Mouse (Mus musculus): ENCODE results near the gene Mtln. TPM values are rescaled to one million over a fixed set of nuclear protein-coding genes. Genes with fewer than 3 reads are reported as not detected.

The Mtln gene
- polyA plus RNA-seq, 1 experiment from 2014 or later = 23.3 TPM

DNA sequence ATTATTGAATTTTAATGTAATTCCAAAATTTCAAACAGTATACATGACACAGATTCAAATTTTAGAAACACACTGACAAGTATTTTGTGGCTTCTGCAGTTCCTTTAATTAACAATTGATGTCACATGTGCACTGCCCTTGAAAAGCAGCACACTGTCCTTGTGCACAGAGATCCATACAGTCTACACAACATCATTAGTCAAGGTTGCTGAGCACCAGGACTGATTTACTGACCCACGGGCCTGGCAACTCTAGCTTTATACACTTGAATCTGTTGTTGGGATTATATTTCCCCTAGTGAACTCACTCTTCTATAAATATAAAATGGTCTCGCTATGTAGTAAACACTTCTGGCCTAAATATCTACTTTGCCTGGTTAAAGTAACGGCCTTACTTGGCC is 17.3 kb downstream of the Mtln start:
- Histone ChIP-seq H3K27me3 (ENCODE audit: insufficient read depth, poor library complexity, severe bottlenecking) (no peaks in the 10 kb centered on the region), H3K36me3 (peaks cover 78% of the 10 kb centered on the region), H3K27ac (no peak overlapping the region), H3K4me3 (no peak overlapping the region), H3K9me3 (no peaks in the 10 kb centered on the region), H3K4me1 (replicated peaks) (peaks cover 12% of the 10 kb centered on the region)
- WGBS = 86% methylated on average over 3 of the region's 3 CpGs
- no peak for DNase-seq (ENCODE audit: low spot score)

DNA sequence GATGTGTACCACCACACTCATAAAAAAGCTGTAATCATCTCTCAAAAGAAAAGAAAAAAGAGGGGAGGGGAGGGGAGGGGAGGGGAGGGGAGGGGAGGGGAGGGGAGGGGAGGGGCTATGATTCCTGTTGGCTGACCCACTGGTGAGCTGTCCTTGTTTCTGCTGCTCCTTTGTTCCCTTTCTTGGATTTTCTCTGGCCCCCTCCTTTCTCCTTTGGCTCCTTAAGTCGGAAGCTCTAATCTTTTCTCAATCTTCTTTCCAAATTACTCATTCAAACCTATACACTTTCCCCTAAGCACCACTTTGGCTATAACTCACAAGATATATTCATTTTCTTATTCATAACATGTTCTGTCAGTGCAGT is 17.7 kb downstream of the Mtln start:
- Histone ChIP-seq H3K4me1 (replicated peaks) (peaks cover 12% of the 10 kb centered on the region), H3K9me3 (no peaks in the 10 kb centered on the region), H3K27ac (peak overlapping the region; percentile 71), H3K36me3 (peaks cover 79% of the 10 kb centered on the region), H3K27me3 (ENCODE audit: insufficient read depth, poor library complexity, severe bottlenecking) (no peaks in the 10 kb centered on the region), H3K4me3 (no peak overlapping the region)
- no peak for DNase-seq (ENCODE audit: low spot score)
- WGBS = 37% methylated on average over 1 of the region's 1 CpGs

DNA sequence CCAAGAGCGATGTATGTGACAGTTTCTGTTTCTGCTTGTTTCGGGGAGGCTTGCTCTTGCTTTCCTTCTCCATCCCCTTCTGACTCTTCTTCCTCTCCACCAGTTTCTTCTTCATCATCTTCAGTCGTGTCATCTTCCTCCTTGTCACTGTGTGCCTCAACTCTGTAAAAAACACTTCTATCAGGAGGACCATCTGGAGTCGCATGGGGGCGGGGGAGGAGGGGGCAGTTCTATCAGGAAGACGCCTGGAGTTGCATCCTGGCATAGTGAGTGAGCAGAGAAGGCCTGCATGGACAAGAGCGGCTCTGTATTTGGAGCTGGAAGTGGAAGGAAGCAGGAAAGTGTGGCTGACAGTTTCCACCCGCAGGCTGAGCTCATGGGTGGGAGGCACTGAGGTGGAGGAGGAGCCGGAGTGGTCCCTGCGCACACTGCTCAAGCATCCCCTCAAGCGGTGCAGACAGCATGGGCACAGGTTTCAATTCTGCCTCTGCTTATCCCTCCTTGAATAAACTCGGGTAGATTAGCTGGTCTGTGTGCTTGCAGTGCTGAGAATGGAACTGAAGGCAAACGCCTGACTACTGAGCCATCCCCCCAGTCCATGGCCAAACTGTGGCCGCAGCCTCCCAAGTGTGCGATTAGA is 18.2 kb downstream of the Mtln start:
- WGBS = 58% methylated on average over 15 of the region's 15 CpGs
- Histone ChIP-seq H3K27ac (peak overlapping the region; percentile 71), H3K4me3 (no peak overlapping the region), H3K36me3 (peaks cover 79% of the 10 kb centered on the region), H3K27me3 (ENCODE audit: insufficient read depth, poor library complexity, severe bottlenecking) (no peaks in the 10 kb centered on the region), H3K9me3 (no peaks in the 10 kb centered on the region), H3K4me1 (replicated peaks) (peaks cover 12% of the 10 kb centered on the region)
- no peak for DNase-seq (ENCODE audit: low spot score)

DNA sequence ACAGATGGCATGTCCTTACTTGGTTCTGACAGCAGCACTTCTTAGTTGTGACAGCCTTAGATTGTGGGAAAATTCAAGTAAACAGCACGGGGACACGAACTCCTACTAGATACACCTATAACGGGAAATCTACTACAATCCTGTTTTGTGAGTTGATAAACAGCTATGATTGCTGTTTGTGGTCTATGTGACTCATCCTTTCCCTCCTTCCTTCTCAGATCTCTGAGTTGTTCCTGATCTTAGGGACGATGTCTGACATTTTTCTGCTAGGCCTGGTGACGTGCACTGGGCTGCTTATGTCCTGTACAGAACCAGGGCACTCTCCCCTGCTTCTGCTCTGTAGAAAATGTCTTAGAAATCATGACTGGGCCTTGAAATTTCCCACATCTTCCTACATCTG is 30.7 kb downstream of the Mtln start:
- H3K36me3 ChIP-seq = peaks cover 91% of the 10 kb centered on the region

DNA sequence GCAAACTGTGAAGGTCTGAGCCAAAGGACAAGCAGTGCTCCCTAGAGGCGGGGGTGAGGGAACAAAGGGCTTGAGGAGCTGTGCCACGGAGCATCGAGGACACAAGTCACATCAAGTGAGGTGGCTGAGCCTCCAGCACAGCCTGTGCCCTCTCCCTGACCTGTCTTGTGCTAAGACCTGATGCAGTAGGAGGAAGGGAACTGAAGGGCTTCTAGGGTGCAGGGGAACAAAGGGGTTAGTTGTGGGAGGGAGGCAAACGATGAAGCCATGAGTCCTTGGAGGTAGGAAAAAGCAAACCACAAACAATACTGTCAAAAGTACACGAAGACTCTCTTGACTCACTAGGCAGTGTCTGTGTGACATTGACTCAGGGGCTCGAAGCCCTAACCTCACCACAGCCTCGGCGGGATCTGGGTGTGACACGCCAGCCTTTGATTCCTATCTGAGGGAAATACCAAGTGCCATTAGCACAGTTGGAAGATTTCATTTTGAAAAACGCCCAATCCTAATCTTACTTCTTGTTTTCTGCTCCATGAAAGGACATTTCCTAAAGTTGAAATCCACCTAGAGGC is 31.8 kb downstream of the Mtln start:
- 82% methylated on average over 10 of the region's 10 CpGs for WGBS

More for the DNA sequence above, 30.7 kb downstream of the Mtln start:
- Histone ChIP-seq H3K9me3 (no peaks in the 10 kb centered on the region), H3K27me3 (ENCODE audit: insufficient read depth, poor library complexity, severe bottlenecking) (no peaks in the 10 kb centered on the region), H3K4me3 (no peak overlapping the region), H3K27ac (no peak overlapping the region), H3K4me1 (replicated peaks) (no peaks in the 10 kb centered on the region; the same call in 1 of the 2 replicates)
- DNase-seq (ENCODE audit: low spot score) = no peak
- WGBS = 92% methylated on average over 5 of the region's 5 CpGs

DNA sequence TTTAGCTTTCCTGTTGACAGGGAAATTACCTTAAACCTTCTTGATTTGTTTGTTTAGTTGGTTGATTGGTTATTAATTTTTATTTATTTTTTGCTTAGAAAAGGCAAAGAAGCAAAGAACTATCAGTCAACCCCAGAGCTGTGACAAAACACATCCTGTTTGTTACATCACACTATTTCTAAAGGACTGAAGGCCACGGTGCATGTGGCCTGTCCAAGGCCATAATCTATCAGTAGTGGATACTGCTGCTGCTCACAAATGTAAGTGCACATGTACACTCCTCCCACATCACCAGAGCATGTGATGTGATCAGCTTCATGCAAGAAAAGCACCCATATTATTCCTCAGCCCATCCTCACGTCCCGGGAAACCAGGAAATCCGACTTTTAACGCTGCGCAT is 32.3 kb downstream of the Mtln start:
- Histone ChIP-seq H3K4me1 (replicated peaks) (no peaks in the 10 kb centered on the region; the same call in 1 of the 2 replicates), H3K27ac (no peak overlapping the region), H3K9me3 (no peaks in the 10 kb centered on the region), H3K4me3 (no peak overlapping the region), H3K27me3 (ENCODE audit: insufficient read depth, poor library complexity, severe bottlenecking) (no peaks in the 10 kb centered on the region), H3K36me3 (peaks cover 94% of the 10 kb centered on the region)
- no peak for DNase-seq (ENCODE audit: low spot score)
- WGBS = 95% methylated on average over 6 of the region's 6 CpGs

More for the DNA sequence above, 31.8 kb downstream of the Mtln start:
- H3K27me3 ChIP-seq (ENCODE audit: insufficient read depth, poor library complexity, severe bottlenecking) = no peaks in the 10 kb centered on the region
- no peak overlapping the region for H3K27ac ChIP-seq
- H3K4me1 ChIP-seq (replicated peaks) = no peaks in the 10 kb centered on the region; the same call in 1 of the 2 replicates
- no peak overlapping the region for H3K4me3 ChIP-seq
- H3K36me3 ChIP-seq = peaks cover 94% of the 10 kb centered on the region
- H3K9me3 ChIP-seq = no peaks in the 10 kb centered on the region
- DNase-seq (ENCODE audit: low spot score) = no peak

DNA sequence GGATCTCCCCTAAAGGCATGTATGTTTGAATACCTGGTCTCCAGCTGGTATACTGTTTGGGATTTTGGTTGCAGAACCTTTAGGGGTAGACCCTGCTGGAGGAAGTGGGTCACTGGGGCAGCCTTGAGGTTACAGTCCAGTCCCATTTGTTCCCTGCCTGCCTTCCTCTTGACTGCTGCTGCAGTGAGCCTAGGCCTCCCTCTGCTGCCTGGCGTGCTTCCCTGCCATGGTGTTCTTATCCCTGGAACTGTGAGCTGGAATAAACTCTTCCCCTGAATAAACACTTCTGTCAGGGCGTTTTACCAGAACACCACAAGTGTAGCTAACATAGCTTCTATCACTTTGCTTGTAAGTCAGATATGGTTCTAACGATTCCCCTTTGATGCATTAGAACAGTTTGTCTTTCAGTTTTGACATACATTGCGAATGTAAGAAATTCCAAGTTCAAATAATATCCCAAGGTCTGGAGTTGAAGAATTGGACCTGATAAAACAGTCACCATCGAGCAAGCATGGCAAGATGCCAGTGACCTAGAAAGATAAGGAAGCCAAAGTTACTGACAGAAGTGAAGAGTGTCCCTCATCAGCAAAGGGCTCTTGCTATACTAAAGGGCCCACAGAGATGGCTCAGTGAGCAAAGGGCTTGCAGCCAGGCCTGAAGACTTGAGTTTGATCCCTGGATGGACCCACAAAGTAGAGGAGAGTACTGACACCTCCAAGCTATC is 33.0 kb downstream of the Mtln start:
- Histone ChIP-seq H3K36me3 (peaks cover 93% of the 10 kb centered on the region), H3K4me3 (no peak overlapping the region), H3K9me3 (no peaks in the 10 kb centered on the region), H3K4me1 (replicated peaks) (no peaks in the 10 kb centered on the region; the same call in 1 of the 2 replicates), H3K27ac (no peak overlapping the region), H3K27me3 (ENCODE audit: insufficient read depth, poor library complexity, severe bottlenecking) (no peaks in the 10 kb centered on the region)
- DNase-seq (ENCODE audit: low spot score) = no peak
- 87% methylated on average over 5 of the region's 5 CpGs for WGBS

DNA sequence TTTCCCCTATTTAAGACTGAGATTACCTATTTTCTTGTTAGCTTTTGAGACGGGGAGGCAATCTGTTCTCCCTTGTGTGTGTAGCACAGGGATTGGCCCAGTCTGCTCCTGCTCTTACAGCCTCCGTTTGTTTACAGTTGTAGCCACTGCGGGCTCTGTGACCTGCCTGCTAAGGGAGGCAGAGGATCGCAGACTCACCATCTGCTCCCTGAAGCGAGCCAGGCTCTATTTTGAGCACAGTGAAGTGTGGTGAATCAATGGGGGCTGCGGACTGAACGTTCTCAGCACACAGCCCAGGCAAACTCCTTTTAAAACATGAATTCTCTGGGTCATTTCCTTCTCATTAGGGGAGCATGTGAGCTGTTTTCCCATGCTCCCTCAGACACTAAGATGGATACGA is 35.1 kb downstream of the Mtln start:
- no peak overlapping the region for H3K4me3 ChIP-seq
- no peaks in the 10 kb centered on the region for H3K27me3 ChIP-seq (ENCODE audit: insufficient read depth, poor library complexity, severe bottlenecking)
- H3K27ac ChIP-seq = no peak overlapping the region; the same call in 1 of the 2 replicates
- no peaks in the 10 kb centered on the region; the same call in 1 of the 2 replicates for H3K4me1 ChIP-seq (replicated peaks)
- H3K9me3 ChIP-seq = no peaks in the 10 kb centered on the region
- WGBS = 55% methylated on average over 8 of the region's 8 CpGs
- DNase-seq (ENCODE audit: low spot score) = no peak
- peaks cover 88% of the 10 kb centered on the region for H3K36me3 ChIP-seq

DNA sequence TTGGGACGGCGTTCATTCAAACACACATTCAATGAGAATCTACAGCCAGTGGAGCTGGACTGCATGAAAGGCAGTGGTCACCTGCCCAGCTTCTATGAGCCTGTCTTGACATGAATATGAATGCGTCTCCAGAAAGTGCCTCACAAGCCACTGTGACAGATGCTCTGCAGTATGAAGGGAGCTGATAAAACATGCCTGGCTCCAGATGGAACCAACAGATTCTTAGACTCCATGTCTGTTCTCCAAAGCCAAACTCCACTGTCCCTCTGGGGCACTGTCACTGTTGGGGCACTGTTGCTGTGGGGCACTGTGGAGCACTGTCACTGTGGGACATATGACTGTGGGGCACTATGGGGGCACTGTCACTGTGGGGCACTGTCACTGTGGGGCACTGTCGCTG is 38.2 kb downstream of the Mtln start:
- Histone ChIP-seq H3K36me3 (peaks cover 58% of the 10 kb centered on the region), H3K27ac (no peak overlapping the region), H3K9me3 (no peaks in the 10 kb centered on the region), H3K27me3 (ENCODE audit: insufficient read depth, poor library complexity, severe bottlenecking) (no peaks in the 10 kb centered on the region), H3K4me3 (no peak overlapping the region), H3K4me1 (replicated peaks) (no peaks in the 10 kb centered on the region; the same call in 1 of the 2 replicates)
- WGBS = 95% methylated on average over 4 of the region's 4 CpGs
- no peak for DNase-seq (ENCODE audit: low spot score)

DNA sequence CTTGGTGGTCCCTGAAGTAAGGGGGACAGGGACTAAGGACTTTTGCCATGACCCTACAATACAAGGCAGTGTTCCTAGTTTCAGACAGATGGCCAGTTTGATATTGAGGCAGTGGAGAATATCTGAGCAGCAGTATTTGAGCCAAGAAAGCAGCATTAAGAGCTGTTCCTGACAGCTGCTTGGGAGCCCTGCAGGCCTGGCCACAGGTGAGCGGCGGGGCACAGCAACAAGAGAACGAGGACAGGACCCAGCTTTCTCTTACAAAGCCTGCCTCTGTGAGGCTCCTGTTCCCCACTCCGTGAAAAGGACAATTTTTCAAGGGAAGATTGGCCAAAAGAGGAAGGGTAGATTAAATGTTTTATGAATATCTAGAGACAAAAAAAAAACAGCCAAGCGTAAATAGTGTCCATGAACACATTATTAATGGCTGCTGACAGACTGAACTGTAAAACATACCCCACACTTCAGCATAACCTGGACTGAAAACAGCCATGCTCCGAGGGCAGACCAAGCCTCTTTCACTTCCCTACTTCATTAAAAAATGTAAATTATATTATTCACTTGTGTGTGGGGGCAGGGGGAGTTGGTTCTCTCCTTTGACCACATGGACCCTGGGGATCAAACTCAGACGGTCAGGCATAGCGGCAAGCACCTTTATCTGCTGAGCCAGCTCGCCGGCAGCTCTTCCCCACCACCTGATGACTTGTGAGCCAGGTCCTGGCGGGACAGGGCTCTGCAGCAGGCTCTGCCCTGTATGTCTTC is 40.3 kb downstream of the Mtln start:
- Histone ChIP-seq H3K27ac (no peak overlapping the region), H3K4me3 (no peak overlapping the region), H3K27me3 (ENCODE audit: insufficient read depth, poor library complexity, severe bottlenecking) (no peaks in the 10 kb centered on the region), H3K36me3 (peaks cover 40% of the 10 kb centered on the region), H3K9me3 (no peaks in the 10 kb centered on the region), H3K4me1 (replicated peaks) (no peaks in the 10 kb centered on the region; the same call in 1 of the 2 replicates)
- no peak for DNase-seq (ENCODE audit: low spot score)
- 82% methylated on average over 11 of the region's 11 CpGs for WGBS

DNA sequence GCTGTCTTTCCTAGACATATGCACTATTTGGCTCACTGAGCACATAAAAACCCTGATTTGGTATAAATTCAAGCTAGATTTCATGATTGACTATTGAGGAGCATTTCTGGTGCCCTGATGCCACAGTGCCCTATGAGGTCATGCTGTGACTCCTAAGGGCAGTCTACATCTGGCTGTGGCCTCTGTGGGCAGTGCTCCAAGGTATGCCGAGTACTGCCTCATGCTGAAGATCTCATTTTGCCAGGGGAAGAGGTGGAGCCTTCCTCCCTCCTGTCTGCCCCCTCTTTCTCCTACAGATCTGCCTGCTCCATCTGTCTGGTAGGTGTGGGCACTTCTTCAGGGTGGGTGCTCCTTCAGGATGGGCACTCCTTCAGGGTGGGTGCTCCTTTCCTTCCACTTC is 42.9 kb downstream of the Mtln start:
- Histone ChIP-seq H3K27me3 (ENCODE audit: insufficient read depth, poor library complexity, severe bottlenecking) (no peaks in the 10 kb centered on the region), H3K4me1 (replicated peaks) (0 out of 2 replicates have a peak, but pooled peaks cover 2% of the 10 kb centered on the region), H3K27ac (no peak overlapping the region), H3K9me3 (no peaks in the 10 kb centered on the region), H3K4me3 (no peak overlapping the region), H3K36me3 (peaks cover 30% of the 10 kb centered on the region)
- no peak for DNase-seq (ENCODE audit: low spot score)
- 68% methylated on average over 1 of the region's 1 CpGs for WGBS

DNA sequence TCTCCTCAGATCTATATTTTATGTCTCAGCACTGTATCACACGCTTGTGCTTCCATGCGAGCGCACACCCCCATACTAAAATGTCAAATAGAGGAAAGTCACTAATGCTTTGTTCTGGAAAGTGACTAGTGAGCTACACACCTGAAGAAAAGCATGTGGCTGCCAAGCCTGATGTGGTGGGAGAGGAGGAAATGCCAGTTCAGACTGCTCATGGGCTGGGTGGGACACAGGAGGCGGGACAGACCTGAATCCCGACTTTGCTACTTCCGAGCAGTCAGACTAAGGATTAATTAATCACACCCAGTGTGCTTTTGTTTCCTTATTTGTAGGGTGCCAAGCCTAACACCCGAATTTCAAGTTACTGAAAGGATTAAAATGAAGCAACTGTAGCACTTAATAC is 44.0 kb downstream of the Mtln start:
- Histone ChIP-seq H3K27me3 (ENCODE audit: insufficient read depth, poor library complexity, severe bottlenecking) (no peaks in the 10 kb centered on the region), H3K9me3 (no peaks in the 10 kb centered on the region), H3K36me3 (peaks cover 30% of the 10 kb centered on the region), H3K4me1 (replicated peaks) (0 out of 2 replicates have a peak, but pooled peaks cover 3% of the 10 kb centered on the region), H3K4me3 (no peak overlapping the region), H3K27ac (no peak overlapping the region)
- 74% methylated on average over 7 of the region's 7 CpGs for WGBS
- DNase-seq (ENCODE audit: low spot score) = no peak
